Mouse (Mus musculus) neural tube, embryonic 15.5 days (tissue): Measurements from ENCODE around the gene Apaf1. TPM values are rescaled to one million over a fixed set of nuclear protein-coding genes. Genes with fewer than 3 reads are reported as not detected.

ENCODE experiments used
- ATAC-seq: fragments of 200-750 bp; cut with Nextera tagmentation; 2 replicates; pipeline ENCODE4 v1.8.0; 2017; ENCODE audit warnings: mild to moderate bottlenecking, moderate TSS enrichment, moderate library complexity; ENCODE audit not compliant: low FRiP score
- H3K27ac ChIP-seq: fragments of 300-500 bp; sonication (generic); replicated peaks from 2 replicates; pipeline ENCODE4 v1.5.1; 2015; ENCODE audit warnings: mild to moderate bottlenecking, inconsistent platforms
- H3K27me3 ChIP-seq: fragments of 300-500 bp; sonication (generic); replicated peaks from 2 replicates; pipeline ENCODE4 v1.6.1; 2015; ENCODE audit warnings: inconsistent platforms
- H3K36me3 ChIP-seq: fragments of 300-500 bp; sonication (generic); 2 replicates; pipeline ENCODE4 v1.6.1; 2015; ENCODE audit warnings: inconsistent platforms
- H3K4me1 ChIP-seq: fragments of 300-500 bp; sonication (generic); 2 replicates; pipeline ENCODE4 v1.6.1; 2015; ENCODE audit warnings: inconsistent platforms
- H3K4me2 ChIP-seq: fragments of 300-500 bp; sonication (generic); 2 replicates; pipeline ENCODE4 v1.6.1; 2015; ENCODE audit warnings: inconsistent platforms, mild to moderate bottlenecking, moderate library complexity
- H3K4me3 ChIP-seq: fragments of 300-500 bp; sonication (generic); replicated peaks from 2 replicates; pipeline ENCODE4 v1.5.1; 2015; ENCODE audit warnings: mild to moderate bottlenecking, inconsistent platforms
- H3K9ac ChIP-seq: fragments of 300-500 bp; sonication (generic); replicated peaks from 2 replicates; pipeline ENCODE4 v1.6.1; 2015; ENCODE audit warnings: mild to moderate bottlenecking, inconsistent platforms
- H3K9me3 ChIP-seq: fragments of 300-500 bp; sonication (generic); replicated peaks from 2 replicates; pipeline ENCODE4 v1.6.1; 2016; ENCODE audit warnings: inconsistent platforms
- WGBS: fragments of 180-500 bp; shearing (Covaris S2); methylation state at CpG from one replicate; pipeline ENCODE4 v1.1.7; 2015; ENCODE audit warnings: mixed read lengths; 5-methylcytosine and 5-hydroxymethylcytosine counted together
- polyA plus RNA-seq: library from polyadenylated mRNA; unstranded; fragments of >200 nt; fragmentation: Nextera tagmentation; extraction: Ambion mirVana; gene quantifications from 2 replicates; pipeline ENCODE4 v1.2.1, GENCODE M21; 2015

Apaf1 gene
- polyA plus RNA-seq, 1 experiment from 2014 or later = 14.4 TPM

GRCm38 (mm10) chr10:91027468-91027867 is 55.1 kb downstream of the Apaf1 start:
- Histone ChIP-seq H3K9ac (no peak overlapping the region), H3K4me1 (peaks cover under 1% of the 10 kb centered on the region; the same call in 1 of the 2 replicates), H3K27me3 (no peaks in the 10 kb centered on the region), H3K9me3 (no peaks in the 10 kb centered on the region), H3K4me2 (no peak overlapping the region), H3K36me3 (peaks cover 8% of the 10 kb centered on the region; the same call in 1 of the 2 replicates), H3K27ac (no peak overlapping the region), H3K4me3 (no peak overlapping the region)
- WGBS = 93% methylated on average over 4 of the region's 4 CpGs
- no peak for ATAC-seq

- Histone ChIP-seq H3K4me1 (no peaks in the 10 kb centered on the region), H3K27ac (no peak overlapping the region), H3K9ac (no peak overlapping the region), H3K9me3 (no peaks in the 10 kb centered on the region), H3K27me3 (no peaks in the 10 kb centered on the region), H3K4me3 (no peak overlapping the region), H3K4me2 (no peak overlapping the region), H3K36me3 (peaks cover 5% of the 10 kb centered on the region)
- ATAC-seq = no peak
- 79% methylated on average over 12 of the region's 12 CpGs for WGBS
These were observed 76.6 kb downstream of the Apaf1 start for GRCm38 (mm10) chr10:91005858-91006538.

GRCm38 (mm10) chr10:91001421-91001820 is 81.1 kb downstream of the Apaf1 start:
- H3K9ac ChIP-seq = no peak overlapping the region
- ATAC-seq = no peak
- peaks cover 4% of the 10 kb centered on the region for H3K36me3 ChIP-seq
- no peak overlapping the region for H3K4me3 ChIP-seq
- H3K9me3 ChIP-seq = no peaks in the 10 kb centered on the region
- no peak overlapping the region for H3K4me2 ChIP-seq
- H3K27ac ChIP-seq = no peak overlapping the region
- H3K27me3 ChIP-seq = no peaks in the 10 kb centered on the region
- WGBS = 53% methylated on average over 13 of the region's 13 CpGs
- no peaks in the 10 kb centered on the region for H3K4me1 ChIP-seq

GRCm38 (mm10) chr10:90999899-91000298 is 82.7 kb downstream of the Apaf1 start:
- no peaks in the 10 kb centered on the region for H3K4me1 ChIP-seq
- no peak overlapping the region for H3K4me2 ChIP-seq
- no peaks in the 10 kb centered on the region for H3K9me3 ChIP-seq
- peaks cover 12% of the 10 kb centered on the region for H3K36me3 ChIP-seq
- no peak overlapping the region for H3K4me3 ChIP-seq
- H3K9ac ChIP-seq = no peak overlapping the region
- H3K27ac ChIP-seq = no peak overlapping the region
- 87% methylated on average over 5 of the region's 5 CpGs for WGBS
- no peaks in the 10 kb centered on the region for H3K27me3 ChIP-seq
- ATAC-seq = no peak

GRCm38 (mm10) chr10:90993869-90994268 is 88.7 kb downstream of the Apaf1 start:
- H3K4me1 ChIP-seq = no peaks in the 10 kb centered on the region
- no peak overlapping the region for H3K4me3 ChIP-seq
- 73% methylated on average over 5 of the region's 5 CpGs for WGBS
- H3K36me3 ChIP-seq = peaks cover 21% of the 10 kb centered on the region
- no peak overlapping the region for H3K4me2 ChIP-seq
- no peaks in the 10 kb centered on the region for H3K9me3 ChIP-seq
- no peak for ATAC-seq
- H3K9ac ChIP-seq = no peak overlapping the region
- H3K27me3 ChIP-seq = no peaks in the 10 kb centered on the region
- H3K27ac ChIP-seq = no peak overlapping the region

GRCm38 (mm10) chr10:90992237-90992636 is 90.3 kb downstream of the Apaf1 start:
- Histone ChIP-seq H3K4me2 (no peak overlapping the region), H3K36me3 (peaks cover 21% of the 10 kb centered on the region), H3K4me1 (no peaks in the 10 kb centered on the region), H3K4me3 (no peak overlapping the region), H3K9me3 (no peaks in the 10 kb centered on the region), H3K9ac (no peak overlapping the region), H3K27ac (no peak overlapping the region), H3K27me3 (no peaks in the 10 kb centered on the region)
- WGBS = 81% methylated on average over 6 of the region's 6 CpGs
- no peak for ATAC-seq

GRCm38 (mm10) chr10:90990340-90990739 is 92.2 kb downstream of the Apaf1 start:
- H3K27ac ChIP-seq = no peak overlapping the region
- H3K27me3 ChIP-seq = no peaks in the 10 kb centered on the region
- H3K9ac ChIP-seq = no peak overlapping the region
- no peak overlapping the region for H3K4me3 ChIP-seq
- peaks cover 12% of the 10 kb centered on the region; the same call in 1 of the 2 replicates for H3K36me3 ChIP-seq
- H3K4me1 ChIP-seq = no peaks in the 10 kb centered on the region
- no peak overlapping the region for H3K4me2 ChIP-seq
- ATAC-seq = no peak
- H3K9me3 ChIP-seq = no peaks in the 10 kb centered on the region
- WGBS = 89% methylated on average over 6 of the region's 6 CpGs

- Histone ChIP-seq H3K36me3 (no peaks in the 10 kb centered on the region), H3K27me3 (no peaks in the 10 kb centered on the region), H3K9me3 (no peaks in the 10 kb centered on the region), H3K27ac (no peak overlapping the region), H3K4me3 (no peak overlapping the region), H3K9ac (no peak overlapping the region), H3K4me2 (no peak overlapping the region), H3K4me1 (peaks cover 3% of the 10 kb centered on the region; the same call in 1 of the 2 replicates)
- no peak for ATAC-seq
- 83% methylated on average over 8 of the region's 8 CpGs for WGBS
These were observed 99.5 kb downstream of the Apaf1 start for GRCm38 (mm10) chr10:90983046-90983445.

GRCm38 (mm10) chr10:90981811-90982210 is 100.8 kb downstream of the Apaf1 start:
- Histone ChIP-seq H3K4me2 (no peak overlapping the region), H3K27me3 (no peaks in the 10 kb centered on the region), H3K9ac (no peak overlapping the region), H3K4me3 (no peak overlapping the region), H3K9me3 (no peaks in the 10 kb centered on the region), H3K36me3 (no peaks in the 10 kb centered on the region), H3K4me1 (peaks cover 4% of the 10 kb centered on the region; the same call in 1 of the 2 replicates), H3K27ac (no peak overlapping the region)
- ATAC-seq = no peak
- 93% methylated on average over 4 of the region's 4 CpGs for WGBS

GRCm38 (mm10) chr10:90974491-90974890 is 108.1 kb downstream of the Apaf1 start:
- Histone ChIP-seq H3K9me3 (no peaks in the 10 kb centered on the region), H3K9ac (no peak overlapping the region), H3K4me1 (peaks cover 11% of the 10 kb centered on the region), H3K27ac (no peak overlapping the region), H3K4me3 (no peak overlapping the region), H3K27me3 (peaks cover 6% of the 10 kb centered on the region; the same call in 1 of the 2 replicates), H3K36me3 (no peaks in the 10 kb centered on the region), H3K4me2 (no peak overlapping the region)
- ATAC-seq = no peak
- 89% methylated on average over 6 of the region's 6 CpGs for WGBS

GRCm38 (mm10) chr10:90974084-90974483 is 108.5 kb downstream of the Apaf1 start:
- no peak overlapping the region for H3K4me3 ChIP-seq
- WGBS = 65% methylated on average over 2 of the region's 2 CpGs
- no peak for ATAC-seq

GRCm38 (mm10) chr10:90970560-90970959 is 112.0 kb downstream of the Apaf1 start:
- H3K27me3 ChIP-seq = peaks cover 38% of the 10 kb centered on the region
- no peak for ATAC-seq
- H3K9me3 ChIP-seq = no peaks in the 10 kb centered on the region
- H3K36me3 ChIP-seq = 0 out of 2 replicates have a peak, but pooled peaks cover 6% of the 10 kb centered on the region
- 56% methylated on average over 4 of the region's 4 CpGs for WGBS
- no peak overlapping the region for H3K4me2 ChIP-seq
- no peak overlapping the region for H3K4me3 ChIP-seq
- peaks cover 15% of the 10 kb centered on the region for H3K4me1 ChIP-seq
- no peak overlapping the region for H3K9ac ChIP-seq
- H3K27ac ChIP-seq = no peak overlapping the region

More at GRCm38 (mm10) chr10:90974084-90974483, 108.5 kb downstream of the Apaf1 start:
- H3K27ac ChIP-seq = no peak overlapping the region
- peaks cover 6% of the 10 kb centered on the region; the same call in 1 of the 2 replicates for H3K27me3 ChIP-seq
- no peaks in the 10 kb centered on the region for H3K36me3 ChIP-seq
- no peak overlapping the region for H3K4me2 ChIP-seq
- H3K4me1 ChIP-seq = peaks cover 15% of the 10 kb centered on the region
- no peaks in the 10 kb centered on the region for H3K9me3 ChIP-seq
- H3K9ac ChIP-seq = no peak overlapping the region
